9 mouse cellular contexts compared by ENCODE assay signal in genomic region chr11:121176285-121177270, GRCm38 (mm10). TPM values are rescaled to one million over a fixed set of nuclear protein-coding genes. Genes with fewer than 3 reads are reported as not detected.
DNase-seq lines count a peak whose midpoint lies in the region; ATAC-seq and TF ChIP-seq lines count a peak whose summit lies in the region.
"Had no signal": no experiment of that assay in that cellular context is flagged by ENCODE, and none has a peak within 500 bp of the region (broad histone marks: within the 10 kb centered on the region; RNA-seq: fewer than 3 reads in every experiment).

No protein-coding gene starts in this region.

- TF ChIP-seq POLR2A in CH12.LX (IDR thresholded peaks at IDR 0.05; ENCODE audit: low read depth, low read length), result no peak

- TF ChIP-seq CTCF in CH12.LX (conservative IDR thresholded peaks at IDR 0.05 in 1 of 2, IDR thresholded peaks at IDR 0.05 in 1 of 2; ENCODE audit: low read depth in 2 of 2, low read length in 2 of 2), result peak; percentile 92 to 97

- peak; percentile 69 for ATAC-seq in erythroid progenitor cell, adult 5-6 weeks (replicated peaks; ENCODE audit: low FRiP score, poor library complexity, severe bottlenecking)
- ATAC-seq in intestine, embryonic 14.5 days (replicated peaks; ENCODE audit: low FRiP score, low TSS enrichment, low read depth), result peak; percentile 58
- ATAC-seq in liver, embryonic 15.5 days (ENCODE audit: insufficient read depth), result peak; percentile 54; the same call in 1 of the 2 replicates
- no peak for ATAC-seq in activated CD4-positive, CD25-positive, alpha-beta regulatory T cell, adult 4 months

- peaks cover 6 to 15% of the 10 kb centered on the region in 2 experiments; a peak in 3 of 4 replicates for H3K4me1 ChIP-seq in CH12.LX (ENCODE audit: control insufficient read depth in 1 of 2, insufficient read depth in 2 of 2)
- no peaks in the 10 kb centered on the region for H3K4me1 ChIP-seq in intestine, embryonic 14.5 days (replicated peaks; ENCODE audit: control insufficient read depth, insufficient read depth, low read length)
- H3K4me1 ChIP-seq in liver, embryonic 15.5 days (replicated peaks), result 0 out of 2 replicates have a peak, but pooled peaks cover 6% of the 10 kb centered on the region

- no peak overlapping the region for H3K9ac ChIP-seq in CH12.LX (ENCODE audit: insufficient read depth, low read depth)
- no peak overlapping the region for H3K9ac ChIP-seq in intestine, embryonic 14.5 days (ENCODE audit: low read length)
- H3K9ac ChIP-seq in liver, embryonic 15.5 days, result no peak overlapping the region

- no peaks in the 10 kb centered on the region for H3K9me3 ChIP-seq in CH12.LX (replicated peaks; ENCODE audit: low read length)
- H3K9me3 ChIP-seq in intestine, embryonic 14.5 days (ENCODE audit: control insufficient read depth, low read length), result no peaks in the 10 kb centered on the region
- no peaks in the 10 kb centered on the region for H3K9me3 ChIP-seq in liver, embryonic 15.5 days (replicated peaks)

- 52% methylated on average over 12 of the region's 12 CpGs for WGBS in intestine, embryonic 14.5 days
- WGBS in liver, embryonic 15.5 days (ENCODE audit: insufficient replicate concordance), result 41% methylated on average over 12 of the region's 12 CpGs

- no peaks in the 10 kb centered on the region for H3K27me3 ChIP-seq in CH12.LX (replicated peaks)
- H3K27me3 ChIP-seq in intestine, embryonic 14.5 days (replicated peaks; ENCODE audit: control insufficient read depth, insufficient read depth, low read length), result no peaks in the 10 kb centered on the region
- no peaks in the 10 kb centered on the region for H3K27me3 ChIP-seq in liver, embryonic 15.5 days

- TF ChIP-seq RAD21 in CH12.LX (IDR thresholded peaks at IDR 0.05; ENCODE audit: low read depth, low read length), result peak; percentile 80

- H3K4me3 ChIP-seq in CH12.LX (replicated peaks in 1 of 3; ENCODE audit: low read depth in 2 of 3, low read length in 2 of 3, poor library complexity in 1 of 3), result no peak overlapping the region
- H3K4me3 ChIP-seq in intestine, embryonic 14.5 days (ENCODE audit: low read depth, low read length), result no peak overlapping the region
- H3K4me3 ChIP-seq in liver, embryonic 15.5 days (replicated peaks), result no peak overlapping the region

- DNase-seq in 3T3-L1 (ENCODE audit: low read depth, low spot score) (peak; percentile 73), CH12.LX (ENCODE audit: extremely low read depth) (peak; percentile 79)
- peak; percentile 34 for DNase-seq in c-Kit-positive CD71-negative TER-119-negative erythroid progenitor cells, embryonic 14.5 days (ENCODE audit: low read depth)
- DNase-seq in intestine, embryonic 14.5 days (ENCODE audit: low spot score), result peak; percentile 70
- DNase-seq in retina, adult 2 months (ENCODE audit: low read depth, low spot score), result peak; percentile 47

- peaks cover under 1 to 7% of the 10 kb centered on the region in 2 experiments for H3K36me3 ChIP-seq in CH12.LX (replicated peaks in 1 of 2; ENCODE audit: control insufficient read depth in 1 of 2, insufficient read depth in 1 of 2, low read length in 1 of 2)
- H3K36me3 ChIP-seq in intestine, embryonic 14.5 days (ENCODE audit: control insufficient read depth, insufficient read depth, low read length), result no peaks in the 10 kb centered on the region; the same call in 1 of the 2 replicates
- H3K36me3 ChIP-seq in liver, embryonic 15.5 days (replicated peaks), result no peaks in the 10 kb centered on the region

- TF ChIP-seq EP300 in CH12.LX (IDR thresholded peaks at IDR 0.05; ENCODE audit: low read length), result no peak

- dilution Hi-C loops in CH12.LX (cut with MboI; ENCODE audit: extremely low pct_ligation_motif_present, extremely low pct_unique_long_range_greater_than_20kb, low sequenced_read_pairs), result no loop called here

- in situ Hi-C loops in CH12.LX (cut with MboI; ENCODE audit: low pct_ligation_motif_present, low pct_unique_long_range_greater_than_20kb, low sequenced_read_pairs), result no loop called here

- H3K27ac ChIP-seq in CH12.LX (ENCODE audit: insufficient read depth, low read depth), result no peak overlapping the region
- no peak overlapping the region for H3K27ac ChIP-seq in intestine, embryonic 14.5 days (ENCODE audit: low read depth)
- H3K27ac ChIP-seq in liver, embryonic 15.5 days (replicated peaks), result no peak overlapping the region

- H3K79me2 ChIP-seq in CH12.LX (replicated peaks; ENCODE audit: control insufficient read depth, extremely low read depth, insufficient read depth, poor library complexity, severe bottlenecking), result no peaks in the 10 kb centered on the region

- H3K4me2 ChIP-seq in CH12.LX (ENCODE audit: insufficient read depth, low read depth, poor library complexity, severe bottlenecking), result no peak overlapping the region
- no peak overlapping the region for H3K4me2 ChIP-seq in intestine, embryonic 14.5 days (ENCODE audit: low read length)
- H3K4me2 ChIP-seq in liver, embryonic 15.5 days, result no peak overlapping the region

TF ChIP-seq in CH12.LX, 34 proteins besides CTCF, POLR2A, EP300 and RAD21:
- no peak for TF ChIP-seq SIN3A (IDR thresholded peaks at IDR 0.05; ENCODE audit: low read length)
- TF ChIP-seq ZC3H11A (IDR thresholded peaks at IDR 0.05; ENCODE audit: low read depth, low read length), result 0 out of 2 replicates have a peak, but pooled peaks have one; percentile 5
- peak; percentile 64 for TF ChIP-seq IRF4 (IDR thresholded peaks at IDR 0.05; ENCODE audit: low read depth, low read length)
- TF ChIP-seq NRF1 (IDR thresholded peaks at IDR 0.05; ENCODE audit: low read depth, low read length), result no peak
- TF ChIP-seq MAZ (IDR thresholded peaks at IDR 0.05; ENCODE audit: low read depth, low read length), result peak; percentile 52; the same call in 1 of the 2 replicates
- peak; percentile 40; the same call in 1 of the 2 replicates for TF ChIP-seq NELFE (IDR thresholded peaks at IDR 0.05; ENCODE audit: low read depth, low read length)
- TF ChIP-seq SMC3 (IDR thresholded peaks at IDR 0.05; ENCODE audit: low read depth, low read length), result peak; percentile 83

RNA-seq across cellular contexts. Expression of gene Uts2r, which starts 16.5 kb away (rescaled TPM):
- total RNA-seq in CH12.LX (2012; rRNA removed) (not detected in 2 replicates), CH12.LX (2014; rRNA removed) (not detected in 2 replicates)
- not detected in 2 replicates for polyA plus RNA-seq in CH12.LX (2012; ENCODE audit: insufficient read length, low read depth)
- not detected in 2 replicates for total RNA-seq in erythroid progenitor cell, adult 5-6 weeks (2015; ENCODE audit: low replicate concordance)
- not detected in 2 replicates for total RNA-seq in erythroid progenitor cell, adult 5-6 weeks (2017; ENCODE audit: low replicate concordance)
- not detected in 2 replicates for polyA plus RNA-seq in intestine, embryonic 14.5 days (2014; fragmentation: Nextera tagmentation; extraction: Ambion mirVana)
- 0.05 and 0.13 TPM in 2 replicates for polyA plus RNA-seq in liver, embryonic 15.5 days (2015; fragmentation: Nextera tagmentation; extraction: Ambion mirVana)
- polyA plus RNA-seq in activated CD4-positive, CD25-positive, alpha-beta regulatory T cell, adult 4 months (2017; shearing (Covaris generic)), result not detected
- total RNA-seq: left cerebral cortex, postnatal 14 days had no signal

RNA-seq across cellular contexts. Expression of gene Hexdc, which starts 27.7 kb away (rescaled TPM):
- total RNA-seq in CH12.LX (2012; rRNA removed) (9.1 and 10.6 TPM in 2 replicates), CH12.LX (2014; rRNA removed) (10.5 and 11.6 TPM in 2 replicates)
- 8.8 and 12.0 TPM in 2 replicates for polyA plus RNA-seq in CH12.LX (2012; ENCODE audit: insufficient read length, low read depth)
- total RNA-seq in erythroid progenitor cell, adult 5-6 weeks (2015; ENCODE audit: low replicate concordance), result 0.42 and 0.72 TPM in 2 replicates
- total RNA-seq in erythroid progenitor cell, adult 5-6 weeks (2017; ENCODE audit: low replicate concordance), result 4.7 and 5.8 TPM in 2 replicates
- polyA plus RNA-seq in intestine, embryonic 14.5 days (2014; fragmentation: Nextera tagmentation; extraction: Ambion mirVana), result 10.4 and 11.8 TPM in 2 replicates
- polyA plus RNA-seq in liver, embryonic 15.5 days (2015; fragmentation: Nextera tagmentation; extraction: Ambion mirVana), result 3.0 and 3.7 TPM in 2 replicates
- polyA plus RNA-seq in activated CD4-positive, CD25-positive, alpha-beta regulatory T cell, adult 4 months (2017; shearing (Covaris generic)), result 1 to 10 TPM; 1.5 to 2.1 TPM

RNA-seq across cellular contexts. Expression of gene Ogfod3, which starts 27.9 kb away (rescaled TPM):
- 16.4 and 19.0 TPM in 2 replicates for total RNA-seq in CH12.LX (2012; rRNA removed)
- 10.3 and 13.7 TPM in 2 replicates for total RNA-seq in CH12.LX (2014; rRNA removed)
- polyA plus RNA-seq in CH12.LX (2012; ENCODE audit: insufficient read length, low read depth), result 18.4 and 24.6 TPM in 2 replicates
- total RNA-seq in erythroid progenitor cell, adult 5-6 weeks (2015; ENCODE audit: low replicate concordance), result 4.3 and 8.4 TPM in 2 replicates
- total RNA-seq in erythroid progenitor cell, adult 5-6 weeks (2017; ENCODE audit: low replicate concordance), result 1.9 and 2.1 TPM in 2 replicates
- 32.3 and 32.9 TPM in 2 replicates for polyA plus RNA-seq in intestine, embryonic 14.5 days (2014; fragmentation: Nextera tagmentation; extraction: Ambion mirVana)
- polyA plus RNA-seq in liver, embryonic 15.5 days (2015; fragmentation: Nextera tagmentation; extraction: Ambion mirVana), result 14.3 and 16.3 TPM in 2 replicates
- polyA plus RNA-seq in activated CD4-positive, CD25-positive, alpha-beta regulatory T cell, adult 4 months (2017; shearing (Covaris generic)), result 1 to 10 TPM; 4.4 to 4.7 TPM

RNA-seq across cellular contexts. Expression of gene Tex19.1, which starts 30.6 kb away (rescaled TPM):
- total RNA-seq in CH12.LX (2012; rRNA removed), result 0.21 TPM in 1 of 2 replicates, not detected in the other
- total RNA-seq in CH12.LX (2014; rRNA removed), result 0.51 and 0.95 TPM in 2 replicates
- polyA plus RNA-seq in CH12.LX (2012; ENCODE audit: insufficient read length, low read depth), result 0.35 and 0.57 TPM in 2 replicates
- not detected in 2 replicates for total RNA-seq in erythroid progenitor cell, adult 5-6 weeks (2015; ENCODE audit: low replicate concordance)
- total RNA-seq in erythroid progenitor cell, adult 5-6 weeks (2017; ENCODE audit: low replicate concordance), result not detected in 2 replicates
- not detected in 2 replicates for polyA plus RNA-seq in intestine, embryonic 14.5 days (2014; fragmentation: Nextera tagmentation; extraction: Ambion mirVana)
- polyA plus RNA-seq in liver, embryonic 15.5 days (2015; fragmentation: Nextera tagmentation; extraction: Ambion mirVana), result 0.09 TPM in 1 of 2 replicates, not detected in the other
- polyA plus RNA-seq in activated CD4-positive, CD25-positive, alpha-beta regulatory T cell, adult 4 months (2017; shearing (Covaris generic)), result not detected
- total RNA-seq: left cerebral cortex, postnatal 14 days had no signal

RNA-seq across cellular contexts. Expression of gene Cybc1, which starts 52.5 kb away (rescaled TPM):
- total RNA-seq in CH12.LX (2012; rRNA removed), result 50.0 and 51.6 TPM in 2 replicates
- total RNA-seq in CH12.LX (2014; rRNA removed), result 60.3 and 60.9 TPM in 2 replicates
- 52.9 and 57.4 TPM in 2 replicates for polyA plus RNA-seq in CH12.LX (2012; ENCODE audit: insufficient read length, low read depth)
- 24.3 and 34.6 TPM in 2 replicates for total RNA-seq in erythroid progenitor cell, adult 5-6 weeks (2015; ENCODE audit: low replicate concordance)
- 27.3 and 47.9 TPM in 2 replicates for total RNA-seq in erythroid progenitor cell, adult 5-6 weeks (2017; ENCODE audit: low replicate concordance)
- 38.1 and 38.2 TPM in 2 replicates for polyA plus RNA-seq in intestine, embryonic 14.5 days (2014; fragmentation: Nextera tagmentation; extraction: Ambion mirVana)
- polyA plus RNA-seq in liver, embryonic 15.5 days (2015; fragmentation: Nextera tagmentation; extraction: Ambion mirVana), result 20.5 and 20.7 TPM in 2 replicates
- polyA plus RNA-seq in activated CD4-positive, CD25-positive, alpha-beta regulatory T cell, adult 4 months (2017; shearing (Covaris generic)), result 10 to 100 TPM; 66.8 to 78.7 TPM
